Mouse (Mus musculus): ENCODE measurements around the gene Il17c. TPM values are rescaled to one million over a fixed set of nuclear protein-coding genes. Genes with fewer than 3 reads are reported as not detected.

The Il17c gene
- polyA plus RNA-seq, 1 experiment from 2014 or later = not detected

GRCm38 (mm10) chr8:122445203-122445602, 23.4 kb downstream of the Il17c start:
- Histone ChIP-seq H3K4me3 (replicated peaks) (no peak overlapping the region), H3K4me2 (replicated peaks) (no peak overlapping the region), H3K4me1 (replicated peaks) (peaks cover 21% of the 10 kb centered on the region), H3K36me3 (no peaks in the 10 kb centered on the region), H3K9me3 (no peaks in the 10 kb centered on the region), H3K27me3 (replicated peaks) (no peaks in the 10 kb centered on the region), H3K9ac (0 out of 2 replicates have a peak overlapping the region, but pooled peaks have one; percentile 51), H3K27ac (0 out of 2 replicates have a peak overlapping the region, but pooled peaks have one; percentile 7)
- ATAC-seq = no peak
- 61% methylated on average over 3 of the region's 3 CpGs for WGBS

- Histone ChIP-seq H3K36me3 (no peaks in the 10 kb centered on the region), H3K9ac (no peak overlapping the region), H3K4me1 (replicated peaks) (no peaks in the 10 kb centered on the region), H3K4me2 (replicated peaks) (no peak overlapping the region), H3K4me3 (replicated peaks) (no peak overlapping the region), H3K27ac (no peak overlapping the region), H3K27me3 (replicated peaks) (no peaks in the 10 kb centered on the region), H3K9me3 (no peaks in the 10 kb centered on the region)
- 0 out of 2 replicates have a peak, but pooled peaks have one; percentile 50 for ATAC-seq
- WGBS = 56% methylated on average over 7 of the region's 7 CpGs
Measured at GRCm38 (mm10) chr8:122451161-122451703, 29.4 kb downstream of the Il17c start.

- H3K27ac ChIP-seq = no peak overlapping the region
- H3K36me3 ChIP-seq = no peaks in the 10 kb centered on the region
- H3K9me3 ChIP-seq = no peaks in the 10 kb centered on the region
- no peak overlapping the region for H3K9ac ChIP-seq
- 82% methylated on average over 9 of the region's 10 CpGs for WGBS
- H3K27me3 ChIP-seq (replicated peaks) = no peaks in the 10 kb centered on the region
- H3K4me3 ChIP-seq (replicated peaks) = no peak overlapping the region
- ATAC-seq = no peak
- H3K4me1 ChIP-seq (replicated peaks) = no peaks in the 10 kb centered on the region
- H3K4me2 ChIP-seq (replicated peaks) = no peak overlapping the region
Measured at GRCm38 (mm10) chr8:122452154-122452553, 30.3 kb downstream of the Il17c start.

- no peak overlapping the region for H3K4me2 ChIP-seq (replicated peaks)
- WGBS = 79% methylated on average over 6 of the region's 6 CpGs
- H3K4me3 ChIP-seq (replicated peaks) = no peak overlapping the region
- H3K36me3 ChIP-seq = no peaks in the 10 kb centered on the region
- H3K4me1 ChIP-seq (replicated peaks) = no peaks in the 10 kb centered on the region
- no peak for ATAC-seq
- H3K9ac ChIP-seq = no peak overlapping the region
- no peak overlapping the region for H3K27ac ChIP-seq
- no peaks in the 10 kb centered on the region for H3K9me3 ChIP-seq
- peaks cover 5% of the 10 kb centered on the region; the same call in 1 of the 2 replicates for H3K27me3 ChIP-seq (replicated peaks)
Measured at GRCm38 (mm10) chr8:122454409-122454808, 32.6 kb downstream of the Il17c start.

- Histone ChIP-seq H3K27me3 (replicated peaks) (peaks cover 23% of the 10 kb centered on the region), H3K4me2 (replicated peaks) (no peak overlapping the region), H3K36me3 (no peaks in the 10 kb centered on the region), H3K27ac (no peak overlapping the region), H3K9me3 (no peaks in the 10 kb centered on the region), H3K4me1 (replicated peaks) (peaks cover 22% of the 10 kb centered on the region), H3K4me3 (replicated peaks) (no peak overlapping the region), H3K9ac (no peak overlapping the region)
- WGBS = 73% methylated on average over 11 of the region's 11 CpGs
- ATAC-seq = no peak
Measured at GRCm38 (mm10) chr8:122457171-122457570, 35.4 kb downstream of the Il17c start.

- no peak for ATAC-seq
- peaks cover 29% of the 10 kb centered on the region for H3K27me3 ChIP-seq (replicated peaks)
Measured at GRCm38 (mm10) chr8:122459218-122459900, 37.5 kb downstream of the Il17c start.

GRCm38 (mm10) chr8:122459990-122460389, 38.2 kb downstream of the Il17c start:
- peak overlapping the region; percentile 39 for H3K4me3 ChIP-seq (replicated peaks)
- peaks cover 29% of the 10 kb centered on the region for H3K27me3 ChIP-seq (replicated peaks)
- no peak; the same call in 1 of the 2 replicates for ATAC-seq
- H3K27ac ChIP-seq = no peak overlapping the region
- 0 out of 2 replicates have a peak overlapping the region, but pooled peaks have one; percentile 42 for H3K9ac ChIP-seq
- 22% methylated on average over 7 of the region's 7 CpGs for WGBS
- peaks cover 22% of the 10 kb centered on the region for H3K4me1 ChIP-seq (replicated peaks)
- H3K4me2 ChIP-seq (replicated peaks) = peak overlapping the region; percentile 89
- H3K9me3 ChIP-seq = no peaks in the 10 kb centered on the region
- H3K36me3 ChIP-seq = no peaks in the 10 kb centered on the region

More at GRCm38 (mm10) chr8:122459218-122459900, 37.5 kb downstream of the Il17c start:
- Histone ChIP-seq H3K9me3 (no peaks in the 10 kb centered on the region), H3K9ac (no peak overlapping the region), H3K4me2 (replicated peaks) (no peak overlapping the region), H3K4me3 (replicated peaks) (no peak overlapping the region), H3K36me3 (no peaks in the 10 kb centered on the region), H3K27ac (no peak overlapping the region), H3K4me1 (replicated peaks) (peaks cover 22% of the 10 kb centered on the region)
- 59% methylated on average over 6 of the region's 6 CpGs for WGBS

GRCm38 (mm10) chr8:122460524-122461472, 39.0 kb downstream of the Il17c start, which contains the start of gene Snai3:
Snai3 (minus strand) TSS chr8:122460733.
- Histone ChIP-seq H3K27me3 (replicated peaks) (peaks cover 29% of the 10 kb centered on the region), H3K36me3 (peaks cover 2% of the 10 kb centered on the region; the same call in 1 of the 2 replicates), H3K4me1 (replicated peaks) (peaks cover 22% of the 10 kb centered on the region), H3K4me2 (replicated peaks) (peak within 1 kb of the TSS; percentile 89), H3K9ac (peak within 1 kb of the TSS; percentile 42), H3K4me3 (replicated peaks) (peak within 1 kb of the TSS; percentile 39), H3K27ac (no peak within 1 kb of the TSS), H3K9me3 (no peaks in the 10 kb centered on the region)
- 2% methylated on average over 56 of the region's 56 CpGs for WGBS
- peak; percentile 96 for ATAC-seq

GRCm38 (mm10) chr8:122461473-122462148, 39.8 kb downstream of the Il17c start:
- H3K4me1 ChIP-seq (replicated peaks) = peaks cover 22% of the 10 kb centered on the region
- H3K9me3 ChIP-seq = no peaks in the 10 kb centered on the region
- no peak overlapping the region for H3K9ac ChIP-seq
- 66% methylated on average over 11 of the region's 11 CpGs for whole genome bisulfite sequencing
- H3K27ac ChIP-seq = no peak overlapping the region
- no peak overlapping the region for H3K4me3 ChIP-seq (replicated peaks)
- peak overlapping the region; percentile 89; the same call in 1 of the 2 replicates for H3K4me2 ChIP-seq (replicated peaks)
- H3K36me3 ChIP-seq = peaks cover 3% of the 10 kb centered on the region; the same call in 1 of the 2 replicates
- no peak for ATAC-seq
- peaks cover 29% of the 10 kb centered on the region for H3K27me3 ChIP-seq (replicated peaks)

- 70% methylated on average over 8 of the region's 8 CpGs for WGBS
- H3K4me2 ChIP-seq (replicated peaks) = no peak overlapping the region
- no peak overlapping the region for H3K9ac ChIP-seq
Measured at GRCm38 (mm10) chr8:122462510-122462909, 40.7 kb downstream of the Il17c start.

More at GRCm38 (mm10) chr8:122462510-122462909, 40.7 kb downstream of the Il17c start:
- ATAC-seq = no peak
- Histone ChIP-seq H3K9me3 (no peaks in the 10 kb centered on the region), H3K4me1 (replicated peaks) (peaks cover 22% of the 10 kb centered on the region), H3K27ac (no peak overlapping the region), H3K36me3 (peaks cover 10% of the 10 kb centered on the region), H3K27me3 (replicated peaks) (peaks cover 29% of the 10 kb centered on the region), H3K4me3 (replicated peaks) (no peak overlapping the region)

Measured in intestine, embryonic 15.5 days (tissue).